Mouse (Mus musculus): ENCODE measurements at regions not wholly inside any gene's neighbourhood (a gene's known extent, or its start where the extent isn't known, plus 50 kb on each side); places are given as distances from the start of the nearest gene placed in this dataset.

DNA sequence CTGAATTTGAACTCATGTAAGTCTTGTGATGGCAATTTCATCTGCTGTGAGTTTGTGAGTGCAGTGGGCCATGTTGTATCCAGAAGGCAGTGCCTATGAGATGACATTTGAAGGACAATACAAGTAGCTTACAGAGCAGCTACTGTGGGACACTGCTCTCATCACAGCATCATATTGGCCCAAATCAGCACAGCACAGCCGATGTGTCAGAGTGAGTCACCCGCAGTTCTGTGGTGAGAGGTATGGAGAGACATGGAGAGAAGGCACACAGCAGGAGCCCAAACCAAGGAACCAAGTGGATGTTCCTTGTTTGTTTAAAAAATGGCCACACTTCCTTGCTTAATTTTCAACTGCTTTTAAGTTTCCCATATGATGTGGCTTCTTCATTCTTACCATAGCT is 617.3 kb downstream of the Tmem132b start:
- DNase-seq (ENCODE audit: low read depth, low spot score): peak; percentile 30

DNA sequence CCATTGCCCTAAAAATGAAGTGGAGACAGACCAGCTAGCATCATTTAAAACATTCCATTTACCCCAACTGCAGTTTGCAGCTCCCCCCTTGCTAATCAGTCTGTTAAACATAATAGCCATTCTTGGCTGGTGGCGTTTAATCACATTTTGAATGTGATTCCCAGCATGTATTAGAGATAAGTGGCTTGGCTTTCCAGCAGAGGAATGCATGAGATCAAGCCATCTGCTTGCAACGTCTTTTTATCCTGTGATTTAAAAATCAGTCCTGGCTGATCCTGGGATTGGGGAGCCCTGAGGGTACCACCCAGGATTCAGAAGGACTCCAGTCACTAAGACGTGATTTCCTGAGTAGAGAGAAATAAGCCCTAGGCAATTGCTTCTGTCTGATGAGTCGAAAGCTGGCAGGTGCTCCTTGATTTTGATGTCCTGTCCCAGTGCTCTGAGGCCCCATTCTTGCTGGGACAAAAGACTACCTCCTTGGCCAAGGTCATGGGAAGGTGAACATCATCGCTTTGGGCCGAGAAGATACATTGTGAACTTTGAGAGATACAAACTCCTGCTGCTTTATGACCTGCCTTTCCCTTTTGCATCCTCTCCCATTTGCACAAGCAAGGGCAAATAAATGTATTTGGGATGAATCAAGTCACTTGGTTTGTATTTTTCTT is 623.8 kb downstream of the Tmem132b start:
- DNase-seq (ENCODE audit: low read depth, low spot score): no peak

DNA sequence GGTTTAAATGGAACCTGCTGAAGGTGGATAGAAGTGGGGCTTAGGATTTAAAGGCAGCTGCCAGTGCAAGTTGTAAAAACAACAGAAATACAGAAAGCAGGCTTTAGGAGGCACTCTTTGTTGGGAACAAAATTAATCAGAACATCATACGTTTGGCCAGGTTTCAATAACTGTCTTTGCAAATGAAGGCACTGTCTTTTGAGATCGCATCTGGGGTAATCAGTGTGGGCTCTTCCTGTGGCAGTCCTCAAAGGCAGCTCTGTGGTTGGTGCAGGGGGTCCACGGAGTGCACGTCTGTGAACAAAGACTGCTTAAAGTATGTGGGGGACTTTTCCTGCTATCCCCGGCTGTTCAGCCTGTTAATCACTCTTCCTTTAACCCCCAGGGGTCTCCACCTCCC is 654.5 kb downstream of the Tmem132b start:
- DNase-seq (ENCODE audit: low read depth, low spot score): no peak

GRCm38 (mm10) chr5:126199876-126200275 is 668.3 kb downstream of the Tmem132b start:
- peak; percentile 33 for DNase-seq (ENCODE audit: low read depth, low spot score)

- DNase-seq (ENCODE audit: low read depth, low spot score): peak; percentile 45
These were observed 670.0 kb downstream of the Tmem132b start for GRCm38 (mm10) chr5:126201535-126201934.

GRCm38 (mm10) chr5:126201996-126202395 is 670.4 kb downstream of the Tmem132b start:
- no peak for DNase-seq (ENCODE audit: low read depth, low spot score)

GRCm38 (mm10) chr5:126217016-126217415 is 685.4 kb downstream of the Tmem132b start:
- DNase-seq (ENCODE audit: low read depth, low spot score): peak; percentile 46

DNA sequence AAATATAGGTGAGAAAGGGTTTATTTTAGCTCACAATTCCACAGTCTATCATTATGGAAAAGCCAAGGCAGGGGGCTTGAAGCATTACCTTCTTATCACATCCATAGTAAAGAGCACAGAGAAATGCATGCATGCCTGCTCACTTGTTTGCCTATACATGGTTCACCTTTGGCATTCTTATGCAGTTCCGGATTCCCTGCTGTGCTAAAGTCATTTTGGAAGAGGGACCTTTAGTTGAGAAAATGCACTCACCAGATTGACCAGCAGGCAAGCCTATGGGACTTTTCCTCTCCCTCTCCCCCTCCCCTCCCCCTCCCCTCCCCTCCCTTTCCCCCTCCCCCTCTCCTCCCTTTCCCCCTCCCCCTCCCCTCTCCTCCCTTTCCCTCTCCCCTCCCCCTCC is 686.2 kb downstream of the Tmem132b start:
- DNase-seq (ENCODE audit: low read depth, low spot score): no peak

DNA sequence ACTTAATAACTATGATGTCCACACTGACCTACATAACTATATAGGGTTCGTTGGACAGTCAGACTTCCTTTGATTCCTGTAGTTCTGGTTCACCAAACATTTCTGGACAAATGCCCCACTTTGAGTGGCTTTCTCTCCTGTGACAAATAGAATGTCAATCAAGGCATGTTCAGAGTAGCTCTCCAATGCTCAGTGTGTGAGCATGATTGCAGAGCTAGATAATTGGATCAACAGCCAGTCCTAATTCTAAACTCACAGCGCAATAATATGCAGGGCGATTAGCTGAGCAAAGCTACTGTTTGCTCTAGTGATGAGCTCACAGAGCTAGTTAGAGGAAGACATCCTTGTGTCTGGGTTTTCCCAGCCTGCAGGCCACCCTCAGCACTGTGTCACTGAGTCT is 692.1 kb downstream of the Tmem132b start:
- DNase-seq (ENCODE audit: low read depth, low spot score): no peak

GRCm38 (mm10) chr5:126230768-126231167 is 699.2 kb downstream of the Tmem132b start:
- DNase-seq (ENCODE audit: low read depth, low spot score): no peak

- peak; percentile 83 for DNase-seq (ENCODE audit: low read depth, low spot score)
These were observed 706.5 kb downstream of the Tmem132b start for GRCm38 (mm10) chr5:126238071-126238470.

GRCm38 (mm10) chr5:126245776-126246175 is 714.2 kb downstream of the Tmem132b start:
- DNase-seq (ENCODE audit: low read depth, low spot score): no peak

GRCm38 (mm10) chr5:126250331-126250730 is 718.8 kb downstream of the Tmem132b start:
- DNase-seq (ENCODE audit: low read depth, low spot score): no peak

DNA sequence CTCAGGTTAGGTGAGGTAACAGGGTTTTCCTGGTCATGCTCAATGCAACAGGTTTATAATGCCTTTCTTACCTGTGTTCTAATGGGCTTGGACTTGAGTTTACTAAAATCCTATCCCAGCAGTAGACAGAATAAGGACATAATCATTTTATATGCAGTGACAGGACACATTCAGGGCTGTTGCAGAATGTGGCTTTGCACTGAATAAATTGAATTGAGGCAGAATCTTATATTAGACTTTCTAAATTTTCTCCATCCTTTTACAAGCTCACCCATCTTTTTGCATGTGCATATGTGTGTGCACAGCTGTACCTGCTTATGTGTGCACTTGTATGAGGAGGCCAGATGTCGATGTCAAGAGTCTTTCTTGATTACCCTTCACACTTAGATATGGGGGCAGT is 723.1 kb downstream of the Tmem132b start:
- DNase-seq (ENCODE audit: low read depth, low spot score): peak; percentile 45

DNA sequence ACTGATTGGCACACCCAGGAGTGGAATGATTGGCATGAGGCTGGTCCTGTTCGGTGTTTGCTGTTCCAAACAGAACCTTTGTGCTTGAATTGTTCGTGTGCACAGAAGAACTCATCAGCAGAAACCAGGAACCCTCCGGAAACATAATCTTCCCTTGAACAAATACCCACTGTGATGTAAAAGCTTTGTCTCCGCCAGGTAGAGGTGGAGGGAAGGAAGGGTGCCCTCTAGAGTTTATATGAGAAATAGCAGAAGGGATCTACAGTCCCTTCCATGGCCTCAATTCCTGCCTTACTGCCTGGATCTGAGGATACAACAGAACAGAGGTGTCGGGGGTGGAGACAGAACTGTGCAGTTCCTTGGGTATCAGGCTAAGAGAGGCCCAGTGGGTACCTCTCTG is 726.3 kb downstream of the Tmem132b start:
- DNase-seq (ENCODE audit: low read depth, low spot score): no peak

DNA sequence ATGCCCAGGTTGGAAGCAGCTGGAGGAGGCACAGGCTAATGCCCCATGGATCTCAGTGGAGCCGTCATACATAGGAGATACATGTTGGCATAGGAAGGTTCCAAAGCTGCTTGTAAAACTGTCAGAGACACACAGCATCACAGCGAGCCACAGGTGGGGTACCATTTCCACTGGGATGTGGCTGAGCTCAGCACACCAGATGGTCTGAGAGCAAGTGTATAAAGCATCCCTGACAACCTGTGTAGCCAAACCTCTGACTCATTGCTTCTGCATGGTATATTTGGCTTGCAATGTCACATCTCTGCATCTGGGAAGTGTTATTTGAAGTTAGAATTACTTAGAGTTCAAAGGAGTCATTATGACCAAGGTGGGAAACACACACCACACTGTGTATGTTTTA is 734.9 kb downstream of the Tmem132b start:
- DNase-seq (ENCODE audit: low read depth, low spot score): peak; percentile 58

DNA sequence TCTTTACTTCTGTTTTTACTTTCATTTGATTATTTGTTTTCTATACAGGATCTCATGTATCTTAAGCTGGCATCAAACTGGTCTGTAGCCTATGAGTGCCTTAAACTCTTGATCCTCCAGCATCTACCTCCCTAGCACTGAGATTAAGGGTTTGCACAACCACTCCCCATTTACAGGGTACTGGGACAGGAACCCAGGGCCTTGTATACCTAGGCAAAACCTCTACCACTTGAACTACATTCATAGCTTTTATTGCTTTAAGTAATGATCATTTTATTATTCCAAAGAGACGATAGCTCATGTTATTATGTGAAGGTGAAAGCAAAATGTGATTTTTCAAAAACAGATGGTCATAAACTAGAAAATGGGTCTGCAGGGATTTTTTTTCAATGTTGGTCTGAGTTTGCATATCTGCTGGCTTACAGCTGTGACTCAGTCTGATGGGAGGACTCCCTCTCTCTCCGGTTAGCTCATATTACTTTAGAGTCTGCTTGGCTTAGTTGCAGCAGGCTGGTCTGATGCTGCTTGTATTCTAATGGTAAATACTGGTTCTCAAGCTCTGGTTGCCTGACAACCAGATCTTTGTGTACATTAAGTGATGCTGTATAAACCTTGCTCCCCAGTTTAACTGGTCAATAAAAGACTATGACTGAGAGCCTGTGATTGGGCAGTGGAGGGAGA is 735.5 kb downstream of the Tmem132b start:
- DNase-seq (ENCODE audit: low read depth, low spot score): peak; percentile 37

GRCm38 (mm10) chr5:126268592-126268991 is 737.0 kb downstream of the Tmem132b start:
- peak; percentile 59 for DNase-seq (ENCODE audit: low read depth, low spot score)

- DNase-seq (ENCODE audit: low read depth, low spot score): peak; percentile 75
These were observed 742.7 kb downstream of the Tmem132b start for GRCm38 (mm10) chr5:126274316-126274715.

- peak; percentile 16 for DNase-seq (ENCODE audit: low read depth, low spot score)
These were observed 749.6 kb downstream of the Tmem132b start for GRCm38 (mm10) chr5:126281057-126281728.

- DNase-seq (ENCODE audit: low read depth, low spot score): no peak
These were observed 750.2 kb downstream of the Tmem132b start for GRCm38 (mm10) chr5:126281782-126282181.

DNA sequence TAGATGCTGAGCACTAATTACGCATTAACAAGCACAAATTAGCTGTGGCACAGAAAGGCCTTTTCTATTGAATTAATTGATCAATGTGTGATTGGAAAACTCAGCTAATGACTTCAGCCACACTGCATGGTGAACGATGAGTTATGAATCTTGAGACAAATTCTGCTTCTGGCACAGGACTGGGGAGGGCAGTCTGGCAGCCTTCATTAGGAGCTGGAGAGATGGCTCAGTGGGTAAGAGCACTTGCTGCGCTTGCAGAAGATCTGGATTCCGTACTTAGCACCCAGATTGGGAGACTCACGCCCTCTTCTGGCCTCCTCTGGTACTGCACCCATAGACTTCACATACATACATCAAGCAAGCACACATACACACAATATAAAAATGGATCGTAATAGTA is 793.3 kb downstream of the Tmem132b start:
- peak; percentile 7 for DNase-seq (ENCODE audit: low read depth, low spot score)

DNA sequence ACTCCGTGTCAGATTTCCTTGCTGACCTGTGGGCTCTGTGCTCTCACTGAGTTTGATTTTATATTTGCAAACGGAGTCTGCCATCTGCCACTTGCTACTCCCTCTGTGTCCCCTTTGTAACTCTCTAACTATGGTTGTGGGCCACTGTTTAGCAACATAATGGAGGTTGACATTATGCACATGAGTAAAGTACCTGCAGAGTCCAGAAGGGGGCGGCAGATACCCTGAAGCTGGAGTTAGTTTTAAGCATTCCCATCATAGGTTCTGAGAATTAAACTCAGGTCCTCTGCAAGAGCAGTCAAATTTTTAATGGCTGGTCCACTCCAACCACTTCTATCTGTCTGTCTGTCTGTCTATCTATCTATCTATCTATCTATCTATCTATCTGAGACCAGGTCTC is 796.7 kb downstream of the Tmem132b start:
- DNase-seq (ENCODE audit: low read depth, low spot score): no peak
